In genomic region chr5:8055721-8056129, GRCm38 (mm10) we compare ENCODE assay signal across 8 mouse cellular contexts. TPM values are rescaled to one million over a fixed set of nuclear protein-coding genes. Genes with fewer than 3 reads are reported as not detected.
A peak's percentile ranks its signal among the peaks of the same experiment; 100 is the strongest.
DNase-seq lines count a peak whose midpoint lies in the region; ATAC-seq and TF ChIP-seq lines count a peak whose summit lies in the region.

No protein-coding gene starts in this region.

- H3K4me3 ChIP-seq in left cerebral cortex, adult 2 months, result peak overlapping the region; percentile 77
- H3K4me3 ChIP-seq in brown adipose tissue, adult 24 weeks (ENCODE audit: insufficient read depth, low read depth, low read length), result peak overlapping the region; percentile 98
- H3K4me3 ChIP-seq in heart, postnatal 0 days (ENCODE audit: low read depth, low read length), result peak overlapping the region; percentile 96
- H3K4me3 ChIP-seq in lung, embryonic 14.5 days (ENCODE audit: low read depth, low read length), result peak overlapping the region; percentile 80

- intact Hi-C loops in left cerebral cortex, adult 2 months (cut with DNase I), result loop anchor here (1.0 kb wide), 1 partner anchor 312 kb away; no protein-coding TSS in a partner anchor

- no peak for ATAC-seq in heart, postnatal 0 days (ENCODE audit: insufficient read depth, low read depth)
- peak; percentile 29; the same call in 1 of the 2 replicates for ATAC-seq in lung, embryonic 14.5 days (ENCODE audit: insufficient read depth)

- peak overlapping the region; percentile 96 for H3K9ac ChIP-seq in heart, postnatal 0 days (replicated peaks; ENCODE audit: low read depth, low read length)
- peak overlapping the region; percentile 86 for H3K9ac ChIP-seq in lung, embryonic 14.5 days

- no peaks in the 10 kb centered on the region for H3K9me3 ChIP-seq in heart, postnatal 0 days (replicated peaks; ENCODE audit: control insufficient read depth, low read length)
- H3K9me3 ChIP-seq in lung, embryonic 14.5 days (ENCODE audit: low read depth, low read length), result no peaks in the 10 kb centered on the region

- peak overlapping the region; percentile 99 for H3K27ac ChIP-seq in left cerebral cortex, adult 2 months
- H3K27ac ChIP-seq in brown adipose tissue, adult 24 weeks (replicated peaks; ENCODE audit: low read depth, low read length), result peak overlapping the region; percentile 98
- peak overlapping the region; percentile 98 for H3K27ac ChIP-seq in heart, postnatal 0 days (ENCODE audit: low read depth)
- H3K27ac ChIP-seq in lung, embryonic 14.5 days (ENCODE audit: low read depth), result peak overlapping the region; percentile 90

- no peak for DNase-seq in left cerebral cortex, adult 2 months (ENCODE audit: extremely low spot score in 1 of 2, low spot score in 2 of 2)
- no peak for DNase-seq in left cerebral cortex, adult 18-20 months (ENCODE audit: low spot score in 2 of 2)
- DNase-seq in heart, postnatal 0 days (ENCODE audit: low spot score), result no peak
- no peak for DNase-seq in lung, embryonic 14.5 days
- peak; percentile 29 to 46 for DNase-seq in spleen, postnatal 36 days (ENCODE audit: low spot score in 2 of 2)
- no peak for DNase-seq in adrenal gland, postnatal 4 days (ENCODE audit: low spot score in 2 of 2)
- no peak for DNase-seq in cerebellum, postnatal 36 days

- peak overlapping the region; percentile 81 for H3K4me2 ChIP-seq in heart, postnatal 0 days (ENCODE audit: low read depth, low read length)
- H3K4me2 ChIP-seq in lung, embryonic 14.5 days, result peak overlapping the region; percentile 83

- no peaks in the 10 kb centered on the region for H3K27me3 ChIP-seq in heart, postnatal 0 days (ENCODE audit: control insufficient read depth, insufficient read depth, low read length)
- no peaks in the 10 kb centered on the region for H3K27me3 ChIP-seq in lung, embryonic 14.5 days (ENCODE audit: insufficient read depth, low read length)

- 31% methylated on average over 8 of the region's 8 CpGs for WGBS in heart, postnatal 0 days
- 20% methylated on average over 8 of the region's 8 CpGs for whole genome bisulfite sequencing in lung, embryonic 14.5 days

- peaks cover 8% of the 10 kb centered on the region; the same call in 1 of the 2 replicates for H3K4me1 ChIP-seq in brown adipose tissue, adult 24 weeks (ENCODE audit: control insufficient read depth, insufficient read depth, insufficient read length, low read length)
- H3K4me1 ChIP-seq in heart, postnatal 0 days (ENCODE audit: control insufficient read depth, insufficient read depth), result peaks cover 14% of the 10 kb centered on the region
- peaks cover 5% of the 10 kb centered on the region for H3K4me1 ChIP-seq in lung, embryonic 14.5 days (ENCODE audit: insufficient read depth)

- no peak for TF ChIP-seq CTCF in left cerebral cortex, adult 2 months (IDR thresholded peaks at IDR 0.05)
- TF ChIP-seq CTCF in heart, postnatal 0 days (IDR thresholded peaks at IDR 0.05; ENCODE audit: low read depth), result no peak
- no peak for TF ChIP-seq CTCF in lung, embryonic 14.5 days (IDR thresholded peaks at IDR 0.05; ENCODE audit: low read depth)

- TF ChIP-seq EP300 in heart, postnatal 0 days (IDR thresholded peaks at IDR 0.05; ENCODE audit: low read depth), result no peak

- H3K36me3 ChIP-seq in heart, postnatal 0 days (replicated peaks; ENCODE audit: control insufficient read depth, insufficient read depth, low read length), result peaks cover 21% of the 10 kb centered on the region
- H3K36me3 ChIP-seq in lung, embryonic 14.5 days (ENCODE audit: insufficient read depth), result peaks cover 21% of the 10 kb centered on the region; the same call in 1 of the 2 replicates

RNA-seq across cellular contexts. Expression of gene Sri, which starts 9.8 kb away (rescaled TPM):
- total RNA-seq in left cerebral cortex, adult 2 months (2021), result 100 to 1,000 TPM in 1 of 2 experiments, 10 to 100 TPM in 1; 93.3 to 104 TPM
- total RNA-seq in left cerebral cortex, adult 18-20 months (2021), result 100 to 1,000 TPM in 1 of 2 experiments, 10 to 100 TPM in 1; 98.3 to 101 TPM
- polyA plus RNA-seq in brown adipose tissue, adult 24 weeks (2012; ENCODE audit: insufficient read depth, insufficient read length, missing spikeins), result 74.8 and 87.4 TPM in 2 replicates
- total RNA-seq in heart, postnatal 0 days (2014; rRNA removed; ENCODE audit: low replicate concordance), result 136 and 152 TPM in 2 replicates
- 258 and 265 TPM in 2 replicates for polyA plus RNA-seq in heart, postnatal 0 days (2015; fragmentation: Nextera tagmentation; extraction: Ambion mirVana)
- polyA plus RNA-seq in lung, embryonic 14.5 days (2014; fragmentation: Nextera tagmentation; extraction: Ambion mirVana), result 253 and 268 TPM in 2 replicates
- 100 to 1,000 TPM; 140 to 149 TPM for total RNA-seq in adrenal gland, postnatal 4 days (2021)

Comparison
In these comparisons a context has a peak if more than half of its experiments do, and no peak if none do; other contexts are left out.
1. DNase-seq: peak in spleen, postnatal 36 days (2 of 2); none in left cerebral cortex, adult 2 months (0 of 2), left cerebral cortex, adult 18-20 months (0 of 2), heart, postnatal 0 days (single experiment), lung, embryonic 14.5 days (single experiment), adrenal gland, postnatal 4 days (0 of 2) and cerebellum, postnatal 36 days (0 of 2).
2. Peak in every context shown above with its lines, with median percentiles within 50 percentile points of each other: H3K27ac ChIP-seq and H3K4me3 ChIP-seq.